Mouse (Mus musculus) liver, adult 2 months (tissue): ENCODE data around the gene Cd164l2. TPM values are rescaled to one million over a fixed set of nuclear protein-coding genes. Genes with fewer than 3 reads are reported as not detected.
A peak's percentile ranks its signal among the peaks of the same experiment; 100 is the strongest.

Source experiments
- DNase-seq: peaks from one replicate; pipeline ENCODE4 v3.0.0-alpha.2; 2011; ENCODE audit warnings: low read depth, low spot score; ENCODE audit errors: extremely low read depth
- H3K27ac ChIP-seq: fragments of 200-500 bp; replicated peaks from 2 replicates; pipeline ENCODE4 v1.5.1; 2012; ENCODE audit warnings: low read depth, mild to moderate bottlenecking, control low read depth, inconsistent platforms, low read length; ENCODE audit not compliant: insufficient read depth
- H3K27me3 ChIP-seq: fragments of 200-500 bp; 2 replicates; pipeline ENCODE4 v1.6.1; 2012; ENCODE audit warnings: mild to moderate bottlenecking, moderate library complexity, low read length, inconsistent platforms; ENCODE audit not compliant: control insufficient read depth, insufficient read depth
- H3K36me3 ChIP-seq: fragments of 200-500 bp; 2 replicates; pipeline ENCODE4 v1.6.1; 2012; ENCODE audit warnings: low read length, inconsistent platforms; ENCODE audit not compliant: control insufficient read depth, insufficient read depth
- H3K4me1 ChIP-seq: fragments of 200-500 bp; 2 replicates; pipeline ENCODE4 v1.6.1; 2011; ENCODE audit warnings: low read length; ENCODE audit not compliant: control insufficient read depth, insufficient read depth
- H3K4me3 ChIP-seq: fragments of 200-500 bp; 2 replicates; pipeline ENCODE4 v1.5.1; 2011; ENCODE audit warnings: low read depth, mild to moderate bottlenecking, control low read depth, low read length, moderate library complexity; ENCODE audit not compliant: insufficient read depth
- H3K79me2 ChIP-seq: fragments of 200-500 bp; 2 replicates; pipeline ENCODE4 v1.6.1; 2012; ENCODE audit warnings: inconsistent platforms, mild to moderate bottlenecking, low read length, moderate library complexity; ENCODE audit not compliant: control insufficient read depth, insufficient read depth
- H3K9ac ChIP-seq: fragments of 200-500 bp; 2 replicates; pipeline ENCODE4 v1.6.1; 2012; ENCODE audit warnings: low read depth, mild to moderate bottlenecking, control low read depth, inconsistent platforms, low read length
- CTCF ChIP-seq: fragments of 200-500 bp; IDR thresholded peaks from 2 replicates; pipeline ENCODE4 v1.5.1; 2011; ENCODE audit warnings: low read depth, low read length, control low read depth
- POLR2A ChIP-seq: fragments of 200-500 bp; IDR thresholded peaks from 2 replicates; pipeline ENCODE4 v1.6.1; 2011; ENCODE audit warnings: low read length, control low read depth; ENCODE audit not compliant: insufficient read depth; ENCODE audit errors: extremely low read depth
- WGBS: fragments of 180-500 bp; shearing (Covaris S2); methylation state at CpG from one replicate; pipeline ENCODE4 v1.1.7; 2018; 5-methylcytosine and 5-hydroxymethylcytosine counted together
- polyA plus RNA-seq: library from polyadenylated mRNA; depleted of rRNA; stranded (reverse); fragments of >200 nt; gene quantifications from 2 replicates; pipeline ENCODE4 v1.2.3, GENCODE M21; 2012
- total RNA-seq: library from RNA; depleted of rRNA; stranded (reverse); fragments of >200 nt; gene quantifications from 2 replicates; pipeline ENCODE4 v1.2.3, GENCODE M21; 2014

Gene Cd164l2
- total and polyA plus RNA-seq, 2 experiments, result not detected

GRCm38 (mm10) chr4:133262375-133262765 is 50.4 kb downstream of the Cd164l2 start:
- peak overlapping the region; percentile 4; the same call in 1 of the 2 replicates for H3K4me3 ChIP-seq
- DNase-seq, result no peak
- WGBS, result 77% methylated on average over 7 of the region's 7 CpGs
- TF ChIP-seq CTCF, result no peak
- TF ChIP-seq POLR2A, result no peak
- H3K4me1 ChIP-seq, result peaks cover 6% of the 10 kb centered on the region; the same call in 1 of the 2 replicates
- no peak overlapping the region for H3K27ac ChIP-seq
- H3K36me3 ChIP-seq, result peaks cover 1% of the 10 kb centered on the region; the same call in 1 of the 2 replicates
- no peaks in the 10 kb centered on the region for H3K79me2 ChIP-seq
- no peak overlapping the region; the same call in 1 of the 2 replicates for H3K9ac ChIP-seq
- H3K27me3 ChIP-seq, result no peaks in the 10 kb centered on the region

GRCm38 (mm10) chr4:133262882-133263281 is 51.0 kb downstream of the Cd164l2 start, which contains the start of gene Sytl1:
Gene Sytl1 (minus strand): TSS chr4:133263113.
- Histone ChIP-seq H3K4me3 (peak within 1 kb of the TSS; percentile 28), H3K27me3 (no peaks in the 10 kb centered on the region), H3K4me1 (peaks cover 2% of the 10 kb centered on the region; the same call in 1 of the 2 replicates), H3K79me2 (no peaks in the 10 kb centered on the region), H3K9ac (peak within 1 kb of the TSS; percentile 58; the same call in 1 of the 2 replicates), H3K27ac (no peak within 1 kb of the TSS), H3K36me3 (peaks cover 3% of the 10 kb centered on the region; the same call in 1 of the 2 replicates)
- peak; percentile 49 for DNase-seq
- TF ChIP-seq POLR2A (no peak), CTCF (0 out of 2 replicates have a peak, but pooled peaks have one; percentile 21)
- WGBS, result 46% methylated on average over 7 of the region's 7 CpGs

DNA sequence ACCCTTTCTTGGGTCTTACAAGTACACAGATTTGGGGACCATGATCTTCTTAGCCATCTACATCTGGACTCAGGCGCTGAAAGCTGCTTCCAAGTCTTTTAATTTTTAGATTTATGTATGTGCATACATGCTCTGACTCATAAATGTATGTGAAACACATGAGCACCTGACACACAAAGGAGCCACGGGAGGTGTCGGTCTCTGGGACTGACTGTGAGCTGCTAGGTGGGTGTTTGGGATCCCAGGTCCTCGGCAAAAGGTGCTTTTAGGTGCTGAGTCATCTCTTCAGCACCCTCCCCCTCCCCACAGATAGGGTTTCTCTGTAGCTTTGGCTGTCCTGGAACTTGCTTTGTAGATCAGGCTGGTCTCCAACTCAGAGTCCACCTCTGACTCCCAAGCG is 51.8 kb downstream of the Cd164l2 start:
- H3K27me3 ChIP-seq, result no peaks in the 10 kb centered on the region
- no peak for DNase-seq
- H3K36me3 ChIP-seq, result peaks cover 3% of the 10 kb centered on the region; the same call in 1 of the 2 replicates
- no peak overlapping the region for H3K27ac ChIP-seq
- H3K4me1 ChIP-seq, result no peaks in the 10 kb centered on the region
- no peak overlapping the region for H3K9ac ChIP-seq
- no peak overlapping the region for H3K4me3 ChIP-seq
- H3K79me2 ChIP-seq, result no peaks in the 10 kb centered on the region
- TF ChIP-seq CTCF (no peak), POLR2A (no peak)
- WGBS, result 91% methylated on average over 5 of the region's 5 CpGs

- WGBS, result 94% methylated on average over 2 of the region's 2 CpGs
- Histone ChIP-seq H3K36me3 (peaks cover 3% of the 10 kb centered on the region; the same call in 1 of the 2 replicates), H3K4me3 (no peak overlapping the region), H3K79me2 (no peaks in the 10 kb centered on the region), H3K4me1 (no peaks in the 10 kb centered on the region), H3K27ac (no peak overlapping the region), H3K9ac (no peak overlapping the region), H3K27me3 (no peaks in the 10 kb centered on the region)
- DNase-seq, result no peak
- TF ChIP-seq POLR2A (no peak), CTCF (no peak)
Observed at GRCm38 (mm10) chr4:133264559-133264958, 52.6 kb downstream of the Cd164l2 start.

- Histone ChIP-seq H3K9ac (no peak overlapping the region), H3K27ac (no peak overlapping the region), H3K79me2 (no peaks in the 10 kb centered on the region), H3K36me3 (peaks cover 3% of the 10 kb centered on the region; the same call in 1 of the 2 replicates), H3K27me3 (no peaks in the 10 kb centered on the region), H3K4me1 (0 out of 2 replicates have a peak, but pooled peaks cover 3% of the 10 kb centered on the region), H3K4me3 (no peak overlapping the region)
- no peak for DNase-seq
- 72% methylated on average over 3 of the region's 3 CpGs for WGBS
- no peak for TF ChIP-seq POLR2A
- no peak for TF ChIP-seq CTCF
Observed at GRCm38 (mm10) chr4:133265297-133265696, 53.4 kb downstream of the Cd164l2 start.

- H3K27ac ChIP-seq, result no peak overlapping the region
- WGBS, result 91% methylated on average over 4 of the region's 4 CpGs
Observed at GRCm38 (mm10) chr4:133265759-133266158, 53.8 kb downstream of the Cd164l2 start.

More at GRCm38 (mm10) chr4:133265759-133266158, 53.8 kb downstream of the Cd164l2 start:
- no peak for TF ChIP-seq POLR2A
- peaks cover 3% of the 10 kb centered on the region; the same call in 1 of the 2 replicates for H3K36me3 ChIP-seq
- H3K9ac ChIP-seq, result no peak overlapping the region
- H3K4me1 ChIP-seq, result peaks cover 7% of the 10 kb centered on the region; the same call in 1 of the 2 replicates
- no peaks in the 10 kb centered on the region for H3K79me2 ChIP-seq
- DNase-seq, result no peak
- H3K4me3 ChIP-seq, result no peak overlapping the region
- no peaks in the 10 kb centered on the region for H3K27me3 ChIP-seq
